Mouse (Mus musculus): ENCODE measurements around the gene Micu1. TPM values are rescaled to one million over a fixed set of nuclear protein-coding genes. Genes with fewer than 3 reads are reported as not detected.

Gene Micu1
- total RNA-seq, 2 experiments from 2014 or later: 87.9 to 94.2 TPM

DNA sequence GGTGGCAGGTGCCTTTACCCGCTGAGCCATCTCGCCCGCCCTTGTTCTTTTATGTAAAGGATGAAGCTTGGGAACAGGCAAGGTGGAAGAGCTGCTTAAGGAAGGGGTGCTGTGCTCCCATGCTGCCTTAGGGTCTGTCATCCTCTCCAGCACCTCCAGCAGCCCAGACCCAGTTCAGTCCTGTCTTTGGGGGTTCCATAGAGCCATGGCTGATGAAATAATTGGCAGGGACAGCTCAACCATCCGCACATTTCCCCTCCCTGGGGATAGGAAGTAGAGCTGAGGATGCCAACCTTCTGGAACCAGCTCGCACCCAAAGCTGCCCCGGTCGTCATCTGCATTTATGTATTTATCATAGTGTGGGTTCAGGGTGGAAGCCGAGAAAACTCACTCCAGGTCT, 9.8 kb downstream of the Micu1 start:
- no peak for DNase-seq (ENCODE audit: low spot score in 2 of 2)
- intact Hi-C loops (cut with DNase I): no loop called here

- DNase-seq (ENCODE audit: low spot score in 2 of 2): no peak
- intact Hi-C loops (cut with DNase I): no loop called here
Measured at GRCm38 (mm10) chr10:59720017-59720416, 17.7 kb downstream of the Micu1 start.

DNA sequence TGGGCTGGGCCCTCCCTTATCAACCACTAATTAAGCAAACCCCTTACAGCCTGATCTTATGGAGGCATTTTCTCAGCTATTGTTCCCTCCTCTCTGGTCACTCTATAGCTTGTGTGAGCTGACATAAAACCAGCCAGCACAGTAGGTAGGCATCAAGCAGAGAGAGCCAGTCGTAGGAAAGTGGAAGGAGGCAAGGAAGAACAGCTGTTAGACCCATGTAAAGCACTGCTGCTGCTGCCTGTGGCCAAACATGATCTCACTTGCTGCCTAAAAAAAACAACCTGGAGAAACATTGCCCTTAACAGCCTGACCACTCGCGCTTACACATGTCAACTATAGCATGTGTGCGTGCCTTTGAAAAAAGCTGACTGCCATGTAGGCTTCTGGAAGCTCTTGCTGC, 19.3 kb downstream of the Micu1 start:
- intact Hi-C loops (cut with DNase I): no loop called here
- no peak for DNase-seq (ENCODE audit: low spot score in 2 of 2)

GRCm38 (mm10) chr10:59724634-59725033, 22.4 kb downstream of the Micu1 start:
- no peak for DNase-seq (ENCODE audit: low spot score in 2 of 2)
- intact Hi-C loops (cut with DNase I): no loop called here

DNA sequence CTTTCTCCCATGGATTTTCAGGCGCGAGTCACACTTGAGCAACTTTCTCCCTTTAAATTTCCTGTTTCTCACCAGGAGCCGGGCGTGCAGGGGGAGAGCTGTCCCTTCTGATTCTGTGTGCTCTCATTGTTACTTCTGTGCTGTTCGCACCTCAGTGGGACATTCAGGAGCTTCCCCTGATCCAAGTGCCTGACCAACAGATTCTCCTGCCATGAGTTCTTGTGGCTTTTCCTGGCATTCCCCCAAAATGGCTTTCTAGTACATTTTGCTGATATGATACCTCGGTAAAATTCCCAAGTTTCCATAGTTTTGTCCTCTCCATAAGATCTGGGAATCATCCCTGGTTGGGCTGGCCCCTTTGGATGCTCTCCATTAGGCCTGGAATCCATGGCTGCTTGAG, 25.0 kb downstream of the Micu1 start:
- intact Hi-C loops (cut with DNase I): no loop called here
- no peak for DNase-seq (ENCODE audit: low spot score in 2 of 2)

GRCm38 (mm10) chr10:59729261-59729660, 27.0 kb downstream of the Micu1 start:
- no peak for DNase-seq (ENCODE audit: low spot score in 2 of 2)
- intact Hi-C loops (cut with DNase I): no loop called here

DNA sequence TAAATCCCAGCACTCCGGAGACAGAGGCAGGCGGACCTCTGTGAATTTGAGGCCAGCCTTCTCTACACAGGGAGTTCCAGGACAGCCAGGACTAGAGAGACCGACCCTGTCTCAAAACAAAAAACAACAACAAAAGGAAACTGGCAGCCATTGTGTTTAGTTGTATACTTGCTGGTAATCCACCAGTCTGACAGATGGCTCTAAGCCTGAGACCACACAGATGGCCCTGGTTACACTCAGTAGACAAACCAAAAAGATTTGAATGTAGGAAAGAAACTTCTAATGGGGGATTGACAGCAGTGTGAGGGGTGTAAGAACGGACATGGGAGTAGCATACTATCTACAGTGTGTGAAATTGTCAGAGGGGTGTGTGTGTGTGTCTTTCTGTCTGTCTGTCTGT, 27.6 kb downstream of the Micu1 start:
- intact Hi-C loops (cut with DNase I): no loop called here
- no peak for DNase-seq (ENCODE audit: low spot score in 2 of 2)

DNA sequence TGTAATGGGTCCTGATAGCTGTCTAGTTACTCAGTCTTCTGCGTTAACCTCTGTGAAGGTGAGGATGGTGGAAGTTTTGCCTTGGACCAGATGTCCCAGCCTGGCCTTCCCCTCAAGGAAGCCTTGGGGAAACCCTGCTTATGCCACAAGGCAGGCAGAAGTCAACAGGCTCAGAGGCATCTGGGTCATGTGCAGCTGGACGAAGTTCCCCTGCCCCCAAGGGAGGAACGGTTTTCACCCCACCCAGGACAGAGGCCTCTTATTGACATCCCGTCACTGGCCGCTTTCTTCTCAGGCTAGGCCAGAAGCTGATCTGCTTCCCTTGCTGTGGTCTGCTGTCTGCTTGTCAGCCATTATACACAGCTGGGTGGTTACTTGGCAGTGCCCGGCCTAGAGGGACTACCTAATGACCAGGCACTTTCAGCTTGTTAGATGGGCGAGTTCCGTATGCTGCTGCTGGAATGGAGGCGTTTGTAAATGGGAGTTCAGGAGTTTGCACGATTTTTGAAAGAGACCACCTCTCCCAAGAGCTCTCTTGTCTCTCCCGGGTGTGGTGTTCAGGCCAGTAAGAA, 33.8 kb downstream of the Micu1 start:
- DNase-seq (ENCODE audit: low spot score in 2 of 2): no peak
- intact Hi-C loops (cut with DNase I): no loop called here

GRCm38 (mm10) chr10:59741448-59741847, 39.2 kb downstream of the Micu1 start:
- DNase-seq (ENCODE audit: low spot score in 2 of 2): no peak
- intact Hi-C loops (cut with DNase I): no loop called here

DNA sequence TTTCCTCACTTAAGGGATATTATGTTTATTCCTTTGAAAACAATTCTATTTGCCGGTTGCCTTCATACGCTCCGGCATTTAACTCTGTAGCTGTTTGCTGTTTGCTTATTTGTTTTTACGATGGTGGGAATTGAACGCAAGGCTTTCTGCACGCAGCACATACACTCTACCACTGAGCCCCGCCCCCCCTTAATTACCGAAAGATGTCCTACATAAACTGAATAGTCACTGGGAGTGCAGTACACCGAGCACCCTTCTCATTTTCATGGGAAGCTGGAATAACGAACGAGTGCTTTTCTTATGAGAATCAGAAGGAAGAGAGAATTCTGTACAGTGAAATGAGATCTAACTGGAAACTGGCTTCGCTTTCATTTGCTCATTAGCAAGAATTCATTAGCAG, 41.1 kb downstream of the Micu1 start:
- intact Hi-C loops (cut with DNase I): no loop called here

GRCm38 (mm10) chr10:59743969-59744368, 41.7 kb downstream of the Micu1 start:
- intact Hi-C loops (cut with DNase I): no loop called here

More for the DNA sequence above, 41.1 kb downstream of the Micu1 start:
- DNase-seq (ENCODE audit: low spot score in 2 of 2): no peak

DNA sequence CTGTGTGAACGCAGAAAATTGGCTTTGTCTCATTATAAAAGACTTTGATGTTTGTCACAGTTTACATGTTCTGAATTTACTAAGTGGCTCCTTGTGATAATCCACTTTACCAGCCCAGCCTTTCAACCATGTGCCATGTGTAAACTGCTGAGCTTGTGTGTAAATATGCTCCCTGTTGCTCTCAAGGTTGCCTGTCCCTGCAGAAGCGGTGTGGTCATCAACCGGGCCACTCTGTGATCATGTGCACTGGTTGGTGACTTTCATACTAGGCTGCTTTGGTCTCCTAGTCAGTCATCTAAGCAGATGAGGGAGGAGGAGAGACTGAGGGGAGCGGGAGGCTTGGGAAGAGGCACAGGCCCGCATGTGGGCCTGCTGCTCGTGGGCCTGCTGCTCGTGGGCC, 45.1 kb downstream of the Micu1 start:
- no peak for DNase-seq (ENCODE audit: low spot score in 2 of 2)
- intact Hi-C loops (cut with DNase I): no loop called here

More at GRCm38 (mm10) chr10:59743969-59744368, 41.7 kb downstream of the Micu1 start:
- DNase-seq (ENCODE audit: low spot score in 2 of 2): no peak

GRCm38 (mm10) chr10:59748699-59749200, 46.5 kb downstream of the Micu1 start:
- no peak for DNase-seq (ENCODE audit: low spot score in 2 of 2)
- intact Hi-C loops (cut with DNase I): no loop called here

- intact Hi-C loops (cut with DNase I): no loop called here
- no peak for DNase-seq (ENCODE audit: low spot score in 2 of 2)
Measured at GRCm38 (mm10) chr10:59753538-59754069, 51.3 kb downstream of the Micu1 start.

GRCm38 (mm10) chr10:59754104-59754503, 51.8 kb downstream of the Micu1 start:
- intact Hi-C loops (cut with DNase I): no loop called here

DNA sequence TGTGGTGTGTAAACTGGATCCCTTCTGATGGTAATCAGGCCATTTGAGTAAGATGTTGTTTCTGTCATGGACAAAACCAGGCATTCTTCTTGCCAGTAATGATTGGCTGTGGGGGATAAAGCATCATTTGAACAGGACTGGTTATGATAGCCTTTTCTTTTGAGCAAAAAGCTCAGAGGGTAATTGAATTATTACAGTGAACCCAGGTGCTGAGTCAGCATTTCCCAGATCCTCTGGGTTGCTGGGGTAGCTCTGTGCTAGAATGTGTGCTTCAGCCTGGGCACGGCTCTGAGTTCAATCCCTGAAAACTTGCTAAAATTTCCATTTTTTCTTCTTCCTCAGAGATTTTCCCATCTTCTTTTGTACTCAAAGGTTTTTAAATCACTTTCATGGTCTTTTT, 52.6 kb downstream of the Micu1 start:
- intact Hi-C loops (cut with DNase I): no loop called here
- no peak for DNase-seq (ENCODE audit: low spot score in 2 of 2)

More at GRCm38 (mm10) chr10:59754104-59754503, 51.8 kb downstream of the Micu1 start:
- DNase-seq (ENCODE audit: low spot score in 2 of 2): no peak

- no peak for DNase-seq (ENCODE audit: low spot score in 2 of 2)
- intact Hi-C loops (cut with DNase I): no loop called here
Measured at GRCm38 (mm10) chr10:59755681-59756080, 53.4 kb downstream of the Micu1 start.

DNA sequence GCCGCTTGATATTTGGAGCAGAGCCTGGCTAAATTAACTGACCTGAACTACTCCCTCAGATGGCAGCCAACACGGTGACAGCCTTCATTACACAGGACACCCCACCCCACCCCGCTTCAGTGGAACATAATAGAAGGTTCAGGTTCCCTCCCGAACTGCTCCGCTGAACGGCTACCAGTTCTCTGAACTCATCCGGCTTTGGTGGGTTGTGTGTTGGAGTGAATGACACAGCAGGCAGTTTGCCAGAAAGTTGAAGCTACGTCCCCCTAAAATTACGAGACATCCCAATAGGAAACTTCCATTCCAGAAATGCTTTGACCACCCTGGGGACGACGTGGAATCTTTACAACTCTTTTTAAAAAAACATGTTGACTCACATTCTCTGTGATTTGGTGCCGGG, 53.8 kb downstream of the Micu1 start:
- intact Hi-C loops (cut with DNase I): no loop called here

GRCm38 (mm10) chr10:59756570-59756969, 54.3 kb downstream of the Micu1 start:
- intact Hi-C loops (cut with DNase I): no loop called here
- no peak for DNase-seq (ENCODE audit: low spot score in 2 of 2)

More for the DNA sequence above, 53.8 kb downstream of the Micu1 start:
- no peak for DNase-seq (ENCODE audit: low spot score in 2 of 2)

DNA sequence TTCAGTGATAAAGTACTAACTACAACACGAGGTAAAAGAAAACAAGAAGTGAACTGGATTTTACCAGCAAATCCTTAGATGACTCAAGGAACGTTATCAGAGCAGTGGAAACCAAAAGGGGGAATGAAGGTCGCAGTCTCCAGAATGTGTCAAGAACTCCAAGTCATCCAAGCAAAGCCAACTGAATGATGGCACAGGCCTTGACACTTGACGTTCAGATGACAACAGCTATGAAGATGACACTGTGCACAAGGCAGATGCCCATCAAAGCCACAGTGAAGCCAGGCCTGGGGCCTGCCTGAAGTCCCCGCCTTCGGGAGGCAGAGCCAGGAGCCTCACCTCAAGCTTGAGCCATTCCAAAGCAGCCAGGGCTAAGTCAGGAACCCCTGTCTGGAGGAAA, 62.5 kb downstream of the Micu1 start:
- DNase-seq (ENCODE audit: low spot score in 2 of 2): no peak
- intact Hi-C loops (cut with DNase I): no loop called here

DNA sequence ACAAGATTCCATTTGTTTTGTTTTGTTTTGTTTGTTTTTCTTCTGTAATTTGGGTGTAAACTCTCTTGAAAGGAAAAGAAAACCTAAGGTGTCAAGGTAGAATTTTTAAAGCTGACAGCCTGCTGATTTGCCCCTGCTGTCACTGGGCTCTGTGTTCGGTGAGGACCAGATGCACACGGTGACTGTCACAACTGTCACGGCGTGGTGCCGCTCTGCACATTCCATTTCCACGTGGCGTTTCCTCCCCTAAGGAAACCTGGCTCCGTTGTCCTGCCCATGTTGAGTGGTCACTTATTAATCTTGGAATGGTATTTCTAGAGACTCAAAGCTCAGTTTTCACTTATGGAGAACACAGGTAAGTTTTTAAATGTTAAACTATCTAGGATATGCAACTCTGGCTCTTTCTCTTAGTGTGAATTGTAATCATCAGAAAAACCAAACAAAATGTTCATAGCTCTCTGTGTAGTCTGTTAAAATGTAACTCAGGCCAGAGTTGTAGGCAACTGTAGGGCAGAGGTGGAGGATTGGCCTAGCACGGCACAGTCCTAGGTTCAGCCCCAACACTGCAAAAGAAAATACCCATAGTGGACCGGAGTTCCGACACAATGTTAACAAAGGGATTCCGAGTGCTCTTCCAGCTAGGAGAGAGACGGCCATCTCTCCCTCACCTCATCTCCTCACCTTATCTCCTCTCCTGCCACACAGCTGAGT, 66.2 kb downstream of the Micu1 start:
- DNase-seq (ENCODE audit: low spot score in 2 of 2): no peak
- intact Hi-C loops (cut with DNase I): no loop called here

Data from left cerebral cortex, postnatal 36 days (tissue).